Mouse (Mus musculus) spleen, adult 2 months (tissue): ENCODE measurements at regions not wholly inside any gene's neighbourhood (a gene's known extent, or its start where the extent isn't known, plus 50 kb on each side); places are given as distances from the start of the nearest gene placed in this dataset.
"Not testable (repeated sequence)": the region's sequence is repeated elsewhere in the genome, so short reads cannot be mapped to it uniquely, and the experiment has no call there.

Source experiments
- DNase-seq, 2 experiments: peaks; one replicate each; pipeline versions ENCODE4 v3.0.0 to v3.0.0-alpha.2; 2012 to 2021; ENCODE audit warnings: low spot score in 2 of 2, low read depth in 1 of 2
- H3K27ac ChIP-seq: fragments of 200-500 bp; 2 replicates; pipeline ENCODE4 v1.5.1; 2012; ENCODE audit warnings: low read length, inconsistent platforms; ENCODE audit not compliant: insufficient read depth
- H3K27me3 ChIP-seq: fragments of 200-500 bp; 2 replicates; pipeline ENCODE4 v1.6.1; 2012; ENCODE audit warnings: mild to moderate bottlenecking, moderate library complexity, low read length, inconsistent platforms; ENCODE audit not compliant: control insufficient read depth, insufficient read depth
- H3K36me3 ChIP-seq: fragments of 200-500 bp; 2 replicates; pipeline ENCODE4 v1.6.1; 2012; ENCODE audit warnings: mild to moderate bottlenecking, low read length, inconsistent platforms; ENCODE audit not compliant: control insufficient read depth, insufficient read depth
- H3K4me1 ChIP-seq: fragments of 200-500 bp; 2 replicates; pipeline ENCODE4 v1.6.1; 2011; ENCODE audit warnings: inconsistent platforms; ENCODE audit not compliant: control insufficient read depth, insufficient read depth, insufficient read length
- H3K4me3 ChIP-seq: fragments of 200-500 bp; 2 replicates; pipeline ENCODE4 v1.5.1; 2011; ENCODE audit warnings: mild to moderate bottlenecking, inconsistent platforms; ENCODE audit not compliant: insufficient read depth, insufficient read length; ENCODE audit errors: extremely low read depth
- CTCF ChIP-seq: fragments of 200-500 bp; IDR thresholded peaks from 2 replicates; pipeline ENCODE4 v1.5.1; 2011; ENCODE audit warnings: mild to moderate bottlenecking, inconsistent platforms; ENCODE audit not compliant: insufficient read depth, insufficient read length, insufficient replicate concordance; ENCODE audit errors: extremely low read depth
- POLR2A ChIP-seq: fragments of 200-500 bp; IDR thresholded peaks from 2 replicates; pipeline ENCODE4 v1.6.1; 2011; ENCODE audit warnings: low read depth, low read length, inconsistent platforms
- WGBS: fragments of 180-500 bp; shearing (Covaris S2); methylation state at CpG from one replicate; pipeline ENCODE4 v1.1.7; 2018; 5-methylcytosine and 5-hydroxymethylcytosine counted together

DNA sequence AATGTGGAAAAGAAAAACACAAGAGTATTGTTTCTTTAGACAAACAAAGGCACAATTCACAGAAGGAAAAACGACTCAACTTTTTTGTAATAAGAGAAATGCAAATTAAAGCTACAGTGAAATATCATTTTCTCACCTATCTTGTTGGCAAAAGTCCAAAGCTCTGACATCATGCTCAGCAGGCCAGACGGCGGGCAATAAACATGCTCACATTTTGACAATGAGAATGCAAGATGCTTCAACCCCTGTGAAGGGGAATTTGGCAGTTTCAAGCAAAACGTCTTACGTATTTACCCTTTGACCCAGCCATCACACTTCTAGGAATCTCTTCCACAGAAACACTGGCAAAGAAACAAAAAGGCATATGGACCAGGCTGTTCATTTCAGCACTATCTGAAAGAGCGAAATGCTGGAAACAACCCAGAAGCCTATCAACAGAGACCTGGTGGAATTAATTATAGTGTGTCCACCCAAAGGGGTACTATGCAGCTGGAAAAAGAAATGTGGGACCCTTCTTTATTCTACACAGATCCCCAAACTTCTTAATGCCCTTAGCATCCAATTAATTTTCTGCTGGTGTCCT is 203.4 kb upstream of the 2610301B20Rik start:
- no peak for TF ChIP-seq CTCF
- TF ChIP-seq POLR2A, result no peak
- no peaks in the 10 kb centered on the region for H3K36me3 ChIP-seq
- 82% methylated on average over 6 of the region's 6 CpGs for WGBS
- no peaks in the 10 kb centered on the region for H3K4me1 ChIP-seq
- H3K27me3 ChIP-seq, result no peaks in the 10 kb centered on the region
- no peak for DNase-seq
- H3K27ac ChIP-seq, result no peak overlapping the region
- H3K4me3 ChIP-seq, result no peak overlapping the region

DNA sequence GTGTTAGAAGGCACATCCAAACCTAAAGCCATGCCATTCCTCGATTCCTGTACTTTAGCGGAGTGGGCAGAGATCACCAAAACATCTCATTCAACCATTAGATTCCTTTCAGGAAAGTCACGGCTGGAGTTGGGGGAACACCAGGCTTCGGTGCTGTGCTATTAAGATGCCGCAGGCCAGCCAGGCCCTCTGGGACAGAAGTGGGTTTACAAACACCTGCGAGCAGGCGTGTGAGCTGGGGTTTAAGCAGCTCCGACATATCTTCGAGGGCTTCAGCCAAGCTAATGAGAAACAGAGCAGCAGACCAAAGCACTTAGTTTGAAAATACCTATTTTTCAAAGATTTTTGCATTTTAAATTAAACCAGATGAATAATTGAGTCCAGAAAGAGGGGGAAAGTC is 183.2 kb upstream of the 2610301B20Rik start:
- Histone ChIP-seq H3K36me3 (no peaks in the 10 kb centered on the region), H3K27ac (no peak overlapping the region), H3K27me3 (no peaks in the 10 kb centered on the region), H3K4me3 (no peak overlapping the region), H3K4me1 (no peaks in the 10 kb centered on the region)
- no peak for DNase-seq
- WGBS, result 90% methylated on average over 9 of the region's 9 CpGs
- no peak for TF ChIP-seq CTCF
- TF ChIP-seq POLR2A, result no peak

DNA sequence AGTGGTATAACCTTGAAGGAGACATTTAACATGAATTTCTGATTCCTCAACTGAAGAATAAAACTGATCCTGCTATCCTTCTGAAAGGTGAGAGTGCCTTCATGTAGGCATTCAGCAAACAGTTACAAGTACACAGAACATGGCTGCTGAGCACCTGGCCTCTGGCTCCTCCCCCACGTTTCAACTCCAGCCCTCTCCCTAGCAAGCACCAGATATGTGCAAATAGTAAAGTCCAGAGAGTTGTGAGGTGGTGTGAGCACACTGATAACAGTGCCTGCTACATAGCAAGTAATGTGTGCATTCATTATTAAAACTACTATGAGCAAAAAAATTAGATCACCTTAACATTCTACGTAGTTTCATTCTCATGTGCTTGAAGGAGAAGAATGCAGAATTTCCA is 181.4 kb upstream of the 2610301B20Rik start:
- no peak for TF ChIP-seq POLR2A
- Histone ChIP-seq H3K27me3 (no peaks in the 10 kb centered on the region), H3K4me1 (no peaks in the 10 kb centered on the region; the same call in 1 of the 2 replicates), H3K27ac (no peak overlapping the region), H3K36me3 (no peaks in the 10 kb centered on the region), H3K4me3 (no peak overlapping the region)
- DNase-seq, result no peak
- 75% methylated on average over 2 of the region's 2 CpGs for WGBS

DNA sequence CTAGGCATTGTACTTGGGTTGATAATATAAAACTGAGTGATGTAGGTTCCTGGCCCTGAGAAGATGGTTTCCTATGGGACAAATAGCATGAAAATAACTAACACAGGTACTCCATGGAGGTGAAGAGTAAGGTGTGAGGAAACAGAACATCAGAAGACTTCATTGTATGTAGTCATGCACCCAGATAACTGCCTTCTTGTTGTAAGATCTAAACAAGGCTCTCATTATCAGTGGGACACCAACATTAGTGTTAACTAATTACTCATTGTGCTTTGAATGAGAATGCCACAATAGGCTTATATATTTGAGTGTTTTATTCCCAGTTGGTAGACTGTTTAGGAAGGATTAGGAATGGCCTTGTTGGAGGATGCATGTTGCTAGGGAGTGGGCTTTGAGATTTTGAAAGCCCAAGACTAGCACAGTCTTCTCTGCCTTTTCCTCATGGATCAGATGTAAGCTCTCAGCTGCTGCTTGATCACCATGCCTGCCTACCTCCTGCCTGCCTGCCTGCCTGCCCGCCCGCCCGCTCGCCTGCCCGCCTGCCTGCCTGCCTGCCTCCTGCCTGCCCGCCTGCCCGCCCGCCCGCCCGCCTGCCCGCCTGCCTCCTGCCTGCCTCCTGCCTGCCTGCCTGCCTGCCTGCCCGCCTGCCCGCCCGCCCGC is 180.7 kb upstream of the 2610301B20Rik start:
- H3K27ac ChIP-seq, result no peak overlapping the region
- no peaks in the 10 kb centered on the region for H3K27me3 ChIP-seq
- H3K4me3 ChIP-seq, result no peak overlapping the region
- DNase-seq, result no peak
- 85% methylated on average over 8 of the region's 15 CpGs for WGBS
- no peaks in the 10 kb centered on the region for H3K36me3 ChIP-seq
- TF ChIP-seq POLR2A (no peak), CTCF (no peak)
- no peaks in the 10 kb centered on the region; the same call in 1 of the 2 replicates for H3K4me1 ChIP-seq

DNA sequence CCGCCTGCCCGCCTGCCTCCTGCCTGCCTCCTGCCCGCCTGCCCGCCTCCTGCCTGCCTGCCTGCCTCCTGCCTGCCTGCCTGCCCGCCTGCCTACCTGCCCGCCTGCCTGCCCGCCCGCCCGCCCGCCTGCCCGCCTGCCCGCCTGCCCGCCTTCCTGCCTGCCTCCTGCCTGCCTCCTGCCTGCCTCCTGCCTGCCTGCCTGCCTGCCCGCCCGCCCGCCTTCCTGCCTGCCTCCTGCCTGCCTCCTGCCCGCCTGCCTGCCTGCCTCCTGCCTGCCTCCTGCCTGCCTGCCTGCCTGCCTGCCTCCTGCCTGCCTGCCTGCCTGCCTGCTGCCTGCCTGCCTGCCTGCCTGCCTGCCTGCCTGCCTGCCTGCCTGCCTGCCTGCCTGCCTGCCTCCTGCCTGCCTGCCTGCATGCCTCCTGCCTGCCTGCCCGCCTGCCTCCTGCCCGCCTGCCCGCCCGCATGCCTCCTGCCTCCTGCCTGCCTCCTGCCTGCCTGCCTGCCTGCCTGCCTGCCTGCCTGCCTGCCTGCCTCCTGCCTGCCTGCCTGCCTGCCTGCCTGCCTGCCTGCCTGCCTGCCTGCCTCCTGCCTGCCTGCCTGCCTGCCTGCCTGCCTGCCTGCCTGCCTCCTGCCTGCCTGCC is 180.1 kb upstream of the 2610301B20Rik start:
- not testable (repeated sequence) for H3K4me1 ChIP-seq, H3K27ac ChIP-seq, DNase-seq, H3K4me3 ChIP-seq, H3K36me3 ChIP-seq, H3K27me3 ChIP-seq
- whole genome bisulfite sequencing, result 70% methylated on average over 4 of the region's 21 CpGs

DNA sequence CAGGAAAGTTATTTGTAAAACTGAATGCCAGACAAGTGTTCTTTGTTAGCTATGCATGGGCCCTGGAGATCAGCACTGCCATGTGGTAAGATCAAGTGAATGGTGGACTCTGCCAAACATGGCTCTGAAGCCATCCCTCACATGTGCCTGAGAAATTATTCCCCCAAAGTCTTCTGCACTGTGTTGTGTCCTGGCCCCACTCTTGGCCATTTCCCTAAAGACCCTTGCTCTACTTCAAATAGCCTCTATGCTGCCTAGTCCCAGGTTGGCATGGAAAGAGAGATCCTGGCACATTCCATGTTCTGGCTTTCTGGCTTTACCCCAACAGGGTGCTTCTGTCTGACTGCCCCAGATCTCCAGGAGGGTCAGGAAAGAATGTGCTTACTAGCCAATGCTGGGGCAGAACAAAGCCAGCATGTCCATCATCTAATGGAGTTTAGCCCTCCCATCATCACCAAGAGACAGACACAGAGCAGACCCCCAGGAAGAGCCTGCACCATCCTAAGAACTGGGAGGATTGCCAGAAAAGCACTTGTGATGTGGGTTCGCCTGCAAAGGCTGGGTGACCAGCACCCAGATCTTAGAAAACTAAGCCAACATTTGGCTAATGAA is 177.0 kb upstream of the 2610301B20Rik start:
- 85% methylated on average over 1 of the region's 1 CpGs for WGBS
- no peak for DNase-seq
- H3K4me1 ChIP-seq, result no peaks in the 10 kb centered on the region; the same call in 1 of the 2 replicates
- no peak overlapping the region for H3K27ac ChIP-seq
- no peak overlapping the region for H3K4me3 ChIP-seq
- TF ChIP-seq CTCF (no peak), POLR2A (no peak)
- H3K27me3 ChIP-seq, result no peaks in the 10 kb centered on the region
- no peaks in the 10 kb centered on the region for H3K36me3 ChIP-seq

DNA sequence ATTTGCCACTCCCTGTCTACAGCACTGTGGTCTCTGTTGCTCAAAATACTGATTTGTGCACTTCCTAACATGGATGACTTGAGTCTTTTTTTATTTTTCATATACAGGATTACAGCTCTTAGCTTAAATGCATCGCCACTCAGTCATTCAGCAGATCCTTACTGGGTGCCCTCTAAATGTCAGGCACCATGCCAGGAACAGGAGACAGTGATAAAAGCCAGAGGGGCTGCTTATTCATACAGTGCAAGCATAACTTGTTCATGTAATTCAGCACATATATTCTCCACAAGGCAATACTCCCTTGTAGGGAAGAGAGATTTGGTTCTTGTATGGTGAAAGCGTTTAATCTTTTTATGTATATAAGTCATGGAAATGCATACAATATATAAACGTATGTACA is 175.7 kb upstream of the 2610301B20Rik start:
- DNase-seq, result no peak
- H3K27ac ChIP-seq, result no peak overlapping the region
- no peak overlapping the region for H3K4me3 ChIP-seq
- TF ChIP-seq POLR2A (no peak), CTCF (no peak)
- 92% methylated on average over 3 of the region's 3 CpGs for WGBS
- no peaks in the 10 kb centered on the region for H3K27me3 ChIP-seq
- H3K4me1 ChIP-seq, result no peaks in the 10 kb centered on the region; the same call in 1 of the 2 replicates
- H3K36me3 ChIP-seq, result no peaks in the 10 kb centered on the region
